Mouse (Mus musculus) adrenal gland, adult 8-10 months (tissue): ENCODE measurements around the gene Cd3e. TPM values are rescaled to one million over a fixed set of nuclear protein-coding genes. Genes with fewer than 3 reads are reported as not detected.
"Not testable (repeated sequence)": the region's sequence is repeated elsewhere in the genome, so short reads cannot be mapped to it uniquely, and the experiment has no call there.

Experiments
- DNase-seq: peaks from one replicate; pipeline ENCODE4 v3.0.0; 2022
- total RNA-seq, 4 experiments: library from RNA; stranded (reverse); gene quantifications; 2 replicates each; pipeline ENCODE4 v1.2.4; 2022

Gene Cd3e
- 1 to 10 TPM in 3 of 4 experiments, under 1 TPM in 1; 0.56 to 2.7 (median 1.7) TPM for total RNA-seq

DNA sequence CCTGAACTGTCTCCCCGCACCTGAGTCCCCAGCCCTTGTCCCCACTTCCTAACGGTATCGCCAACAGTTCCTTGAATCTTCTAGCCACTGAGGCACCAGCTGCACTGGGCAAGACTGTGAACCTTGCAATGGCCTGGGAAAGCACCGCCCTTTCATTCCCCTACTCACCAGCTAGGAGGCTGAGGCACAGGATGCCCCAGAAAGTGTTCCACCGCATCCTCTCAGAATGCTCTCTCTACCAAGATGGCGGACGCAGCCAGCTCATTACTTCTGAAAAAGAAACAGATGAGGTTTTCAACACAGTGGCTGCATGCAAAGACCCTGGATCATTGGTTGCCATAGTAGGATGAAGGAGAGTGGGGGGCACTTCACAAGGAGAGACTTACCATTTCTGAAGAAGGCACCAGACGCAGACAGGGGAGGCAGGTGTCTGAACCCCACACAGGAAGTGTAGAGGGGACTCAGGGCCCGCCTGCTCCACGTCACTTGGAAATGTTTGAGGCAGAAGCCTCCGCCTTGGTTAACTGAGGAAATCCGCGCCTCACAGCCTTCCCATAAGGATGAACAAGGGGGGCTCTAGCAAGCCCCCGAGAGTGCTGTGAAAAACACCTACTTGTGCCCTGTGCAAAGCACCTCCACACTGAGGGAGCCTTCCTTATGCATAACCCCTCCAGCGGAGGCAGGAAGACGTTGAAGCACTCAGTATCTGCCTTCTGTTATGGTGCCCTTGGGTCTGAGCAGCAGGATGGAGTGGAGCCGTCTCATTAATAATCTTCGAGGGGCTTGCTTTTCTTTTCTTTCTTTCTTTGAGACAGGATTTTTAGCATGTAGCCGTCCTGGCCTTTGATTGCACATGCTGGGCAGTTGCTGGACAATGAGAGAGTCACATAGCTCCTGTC, at the start of gene Cd3e:
Gene Cd3e, minus strand, starts transcription at position 448 of the 899 bp plus-strand sequence.
- no peak for DNase-seq

- no peak for DNase-seq
These were observed 49.0 kb upstream of the Cd3e start for GRCm38 (mm10) chr9:45058304-45058940.

DNA sequence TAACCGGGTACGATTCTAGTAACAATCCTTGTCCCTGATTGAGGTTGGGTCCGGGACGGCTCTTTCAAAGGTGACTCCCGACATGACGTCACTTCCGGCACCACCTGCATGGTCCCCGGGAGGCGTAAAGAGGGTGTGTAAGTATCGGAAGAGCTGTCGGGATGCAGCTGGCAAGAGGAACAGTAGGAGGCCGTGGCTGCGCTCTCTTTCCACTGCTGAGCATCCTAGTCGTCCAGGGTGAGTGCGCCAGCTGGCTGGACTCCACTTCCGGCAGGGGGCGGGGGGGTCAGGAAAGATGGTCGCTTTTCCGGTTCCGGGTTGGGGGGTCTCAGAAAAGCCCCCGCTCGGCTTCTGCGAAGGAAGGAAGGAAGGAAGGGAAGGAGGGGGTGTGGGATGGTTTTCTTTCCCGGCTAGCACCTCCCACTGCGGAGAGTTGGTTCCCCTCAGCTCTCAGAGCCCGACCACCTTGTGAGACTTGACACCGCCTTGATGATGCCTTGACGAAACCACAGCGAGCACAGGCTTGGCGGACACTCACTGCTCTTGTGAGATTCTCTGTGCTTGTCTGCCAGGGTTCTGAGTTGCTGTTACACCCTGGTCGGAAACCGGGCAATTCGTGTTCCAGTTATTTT, 45.8 kb upstream of the Cd3e start, which contains the start of gene Mpzl3:
Gene Mpzl3, plus strand, starts transcription at position 105 of the 632 bp plus-strand sequence.
- DNase-seq = peak; percentile 74

- DNase-seq = no peak
These were observed 40.9 kb upstream of the Cd3e start for GRCm38 (mm10) chr9:45050301-45050700.

DNA sequence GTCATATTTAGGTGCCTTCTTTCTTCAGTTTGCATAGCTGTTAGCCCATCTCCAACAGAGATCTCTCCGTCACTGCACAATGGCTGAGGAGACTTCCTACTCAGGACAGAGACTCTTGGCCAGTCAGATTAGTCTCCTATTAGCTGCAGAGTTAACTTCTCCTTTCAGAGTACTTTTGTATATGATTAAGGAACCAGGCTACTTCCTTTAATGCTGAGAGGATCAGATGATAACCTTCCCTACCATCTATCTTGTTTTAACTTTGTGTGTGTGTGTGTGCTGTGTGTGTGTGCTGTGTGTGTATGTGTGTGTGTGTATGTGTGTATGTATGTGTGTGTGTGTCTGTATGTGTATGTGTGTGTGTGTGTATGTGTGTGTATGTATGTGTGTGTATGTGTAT, 40.3 kb upstream of the Cd3e start:
- DNase-seq = no peak

GRCm38 (mm10) chr9:45048511-45048910, 39.1 kb upstream of the Cd3e start:
- no peak for DNase-seq

GRCm38 (mm10) chr9:45046973-45047372, 37.5 kb upstream of the Cd3e start:
- DNase-seq = no peak

GRCm38 (mm10) chr9:45042947-45043346, 33.5 kb upstream of the Cd3e start:
- DNase-seq = no peak

DNA sequence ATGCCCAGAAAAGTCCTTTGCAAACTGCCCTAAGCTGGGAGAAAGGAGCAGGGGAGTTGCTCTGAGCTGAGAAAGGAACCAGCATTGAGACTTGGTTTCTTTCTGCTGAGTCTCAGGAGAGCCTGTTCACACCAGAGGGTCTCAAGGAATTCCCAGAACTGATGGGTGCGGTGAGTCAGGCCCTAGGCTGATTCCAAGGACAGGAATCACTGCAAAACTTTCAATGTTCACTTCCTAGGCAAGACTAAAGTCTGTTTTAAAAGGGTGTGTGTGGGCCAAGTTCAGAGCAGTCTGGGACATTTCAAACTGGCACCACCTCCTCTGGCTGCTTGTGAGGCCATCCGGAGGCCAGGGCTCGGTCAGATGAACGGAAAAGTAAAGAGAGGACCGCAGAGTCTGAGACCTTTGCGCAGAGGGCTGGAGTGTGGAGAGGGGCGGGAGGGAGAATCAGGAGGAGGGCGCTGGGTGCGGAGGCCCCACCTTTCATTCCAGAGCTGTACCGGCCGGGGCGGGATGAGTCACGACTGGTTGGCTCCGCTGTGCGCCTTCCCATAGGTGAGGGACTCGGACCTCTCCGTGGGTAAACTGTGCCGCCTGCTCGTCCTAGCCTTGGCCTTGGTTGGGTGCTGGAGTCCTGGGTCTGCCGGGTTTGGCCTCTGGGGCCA, 32.8 kb upstream of the Cd3e start:
- DNase-seq = peak; percentile 35

GRCm38 (mm10) chr9:45041131-45041838, 31.9 kb upstream of the Cd3e start:
- DNase-seq = peak; percentile 28

DNA sequence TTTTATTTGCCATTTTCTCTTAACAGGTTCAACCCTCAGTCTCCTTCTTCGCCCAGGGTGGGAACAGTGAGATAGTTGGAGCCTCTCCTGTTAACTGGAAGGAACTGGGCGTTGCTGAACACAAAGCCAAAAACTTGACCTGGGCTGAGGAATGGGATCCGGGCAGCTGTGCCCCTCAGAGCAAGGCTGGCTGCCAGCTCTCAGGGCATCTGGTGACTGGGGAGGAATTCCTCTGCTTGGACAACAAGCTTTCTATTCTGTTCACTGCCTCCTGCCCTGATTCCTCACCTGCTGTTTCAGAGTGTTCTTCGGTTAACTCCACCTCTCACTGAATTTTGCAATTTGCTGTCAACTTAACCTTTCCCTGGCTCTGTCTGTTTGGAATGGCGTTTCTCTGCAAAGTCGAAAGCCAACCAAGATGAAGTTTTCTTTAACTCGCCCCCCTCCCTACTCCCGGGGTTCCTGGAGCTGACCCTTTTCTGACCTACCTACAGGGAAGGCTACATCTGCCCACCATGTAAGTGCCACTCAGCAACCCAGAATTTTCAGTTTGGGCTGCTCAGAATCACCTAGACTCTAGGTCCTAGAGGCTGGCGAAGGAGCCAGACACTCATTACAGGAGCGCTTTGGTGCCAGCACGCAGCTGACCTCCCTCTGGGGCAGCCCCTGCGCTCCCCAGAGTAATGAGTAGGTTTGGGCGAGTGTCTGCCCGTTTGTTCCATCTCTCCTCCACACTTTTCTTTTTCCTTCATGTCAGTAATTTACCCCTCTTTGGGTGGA, 30.8 kb upstream of the Cd3e start:
- DNase-seq = no peak

DNA sequence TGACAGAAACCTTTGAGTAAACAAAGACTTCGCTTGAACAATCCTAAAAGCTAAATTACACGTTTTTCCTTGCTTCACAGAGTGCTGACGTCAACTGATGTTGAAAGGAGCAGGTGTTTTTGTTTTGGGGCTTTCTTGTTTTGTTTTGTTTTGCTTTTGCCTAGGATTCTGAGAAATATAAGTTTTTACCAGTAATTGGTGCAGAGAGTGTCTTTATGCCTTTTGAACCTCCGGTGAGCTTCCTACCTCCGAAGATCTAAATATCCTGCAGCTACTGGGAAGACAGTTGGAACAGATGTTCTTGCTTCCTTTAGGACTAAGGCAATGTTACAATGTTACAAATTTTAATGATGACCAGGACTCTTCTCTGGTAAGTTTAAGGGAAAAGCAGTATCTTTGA, 30.1 kb upstream of the Cd3e start, which contains the start of gene Mpzl2:
Gene Mpzl2, plus strand, starts transcription at position 301 of the 400 bp plus-strand sequence.
- DNase-seq = no peak

DNA sequence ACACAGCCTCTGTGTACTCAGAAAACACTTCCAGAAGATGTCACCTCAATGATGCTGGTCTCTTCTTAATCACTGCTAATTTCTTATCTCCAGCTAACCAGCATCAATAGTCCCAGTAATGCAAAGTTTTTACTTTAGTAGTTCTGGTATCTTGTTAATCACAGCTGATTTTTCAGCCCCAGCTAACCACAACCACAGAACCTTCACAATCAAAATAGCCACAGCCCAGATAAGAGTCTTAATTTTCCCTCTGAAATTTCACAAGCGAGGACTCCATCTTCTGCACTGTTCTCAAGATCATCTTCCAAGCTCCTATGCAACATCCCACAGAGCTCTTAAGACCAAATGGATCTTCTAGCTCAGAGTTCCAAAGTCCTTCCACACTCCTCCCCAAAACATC, 28.4 kb upstream of the Cd3e start:
- DNase-seq = not testable (repeated sequence)

GRCm38 (mm10) chr9:45034526-45034925, 25.1 kb upstream of the Cd3e start:
- no peak for DNase-seq

DNA sequence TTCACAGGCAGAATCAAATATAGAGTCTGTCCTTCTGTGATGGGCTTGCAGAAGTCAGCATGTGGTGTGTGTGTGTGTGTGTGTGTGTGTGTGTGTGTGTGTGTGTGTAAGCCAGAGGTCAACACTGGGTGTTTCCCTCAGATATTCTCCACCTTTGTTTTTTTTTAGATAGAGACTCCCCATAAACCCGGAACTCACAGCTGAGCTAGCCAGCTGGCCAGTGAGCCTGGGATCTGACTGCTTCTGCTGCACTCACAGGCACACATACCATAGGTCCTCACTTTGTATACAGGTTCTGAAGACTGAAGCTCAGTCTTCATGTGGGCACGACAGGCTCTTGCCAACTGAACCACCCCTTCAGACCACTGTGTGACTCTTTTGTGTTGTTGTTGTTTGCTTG, 22.8 kb upstream of the Cd3e start:
- DNase-seq = no peak

GRCm38 (mm10) chr9:45030341-45030740, 20.9 kb upstream of the Cd3e start:
- no peak for DNase-seq

GRCm38 (mm10) chr9:45027376-45027775, 17.9 kb upstream of the Cd3e start:
- no peak for DNase-seq

GRCm38 (mm10) chr9:45024187-45024586, 14.8 kb upstream of the Cd3e start:
- DNase-seq = no peak

- no peak for DNase-seq
These were observed 14.2 kb upstream of the Cd3e start for GRCm38 (mm10) chr9:45023638-45024037.

DNA sequence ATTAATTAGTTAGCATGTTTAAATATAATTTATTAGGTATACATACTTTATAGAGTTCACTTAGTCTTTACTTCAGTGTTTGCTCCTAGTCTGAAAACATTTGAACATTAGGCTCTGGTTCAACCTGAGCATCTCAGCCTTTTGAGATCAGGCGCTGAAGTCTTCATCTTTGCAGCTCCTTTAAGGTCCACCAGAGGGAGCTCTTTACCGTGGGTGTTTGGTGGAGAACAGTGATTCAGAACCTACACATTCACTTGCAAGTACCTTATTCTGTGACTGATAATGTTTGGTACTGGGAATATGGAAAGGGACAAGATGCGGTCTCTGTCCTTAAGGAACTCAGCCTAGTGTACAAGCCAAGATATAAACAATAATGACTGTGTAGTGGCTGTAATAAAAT, 13.4 kb upstream of the Cd3e start:
- DNase-seq = no peak

- DNase-seq = no peak
These were observed 8.6 kb upstream of the Cd3e start for GRCm38 (mm10) chr9:45018031-45018430.
